Mouse (Mus musculus): ENCODE data around the gene Pi4kb.
A peak's percentile ranks its signal among the peaks of the same experiment; 100 is the strongest.
"Not testable (repeated sequence)": the region's sequence is repeated elsewhere in the genome, so short reads cannot be mapped to it uniquely, and the experiment has no call there.

Pi4kb gene

DNA sequence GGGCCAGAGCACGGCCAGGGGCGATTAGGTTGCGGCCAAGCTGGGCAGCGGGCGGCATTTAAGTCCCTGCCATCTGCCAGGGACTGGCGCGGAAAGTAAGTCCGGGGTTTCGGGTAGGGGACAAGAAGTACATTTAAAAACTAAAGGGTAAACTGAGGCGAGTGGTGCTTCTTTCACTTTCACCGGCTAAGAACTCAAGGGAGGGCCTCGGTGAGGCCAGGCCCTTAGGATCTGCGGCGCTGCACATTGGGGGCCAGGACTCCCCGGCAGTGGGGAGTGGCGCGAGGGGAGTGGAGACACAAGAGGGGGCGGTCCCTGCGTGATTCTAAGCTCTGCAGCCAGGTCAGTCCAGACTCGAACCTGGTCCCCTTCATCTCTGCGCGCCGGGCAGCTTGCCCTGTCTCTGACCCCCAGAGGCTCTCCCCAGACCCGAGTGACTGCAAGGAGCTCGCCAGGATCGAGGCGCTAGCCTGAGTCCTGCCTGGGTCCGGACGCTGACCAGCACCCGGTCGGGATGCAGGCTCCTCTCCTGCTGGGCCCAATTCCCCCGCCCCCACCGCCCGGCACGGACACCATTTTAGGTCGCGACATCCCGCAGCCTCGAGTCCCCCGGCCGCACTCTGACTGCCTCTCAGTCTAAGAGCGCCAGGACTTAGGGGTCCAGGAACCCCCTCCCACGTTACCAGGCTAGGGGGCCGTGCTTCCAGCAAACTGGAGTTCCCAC is 40.1 kb downstream of the Pi4kb start:
- no peak for DNase-seq (ENCODE audit: low read depth, low spot score)

DNA sequence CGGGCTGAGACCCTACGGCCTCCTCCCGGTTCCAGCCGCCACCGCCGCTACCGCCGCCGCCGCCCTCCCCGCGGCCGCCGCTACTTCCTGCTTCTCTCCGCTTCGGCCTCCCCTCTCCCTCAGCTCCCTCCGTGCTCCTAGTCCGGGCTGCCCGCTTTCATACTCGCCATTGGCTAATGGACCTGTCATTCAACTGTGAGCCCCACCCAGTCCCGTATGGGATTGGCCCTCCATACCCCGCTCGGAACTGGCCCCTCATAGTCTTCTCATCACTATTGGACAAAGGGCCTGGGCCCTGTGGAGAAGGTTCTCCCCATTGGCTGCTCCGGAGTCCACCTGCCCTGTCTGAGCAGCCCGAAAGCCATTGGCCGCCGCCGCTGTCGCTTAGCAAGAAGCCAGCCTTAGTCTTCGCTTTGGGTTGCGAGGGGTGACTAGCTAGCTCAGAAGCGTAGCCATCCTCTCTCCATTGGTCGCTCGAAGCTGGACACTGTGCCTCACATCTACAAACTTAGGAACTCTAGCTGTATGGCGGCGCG is 40.9 kb downstream of the Pi4kb start, which contains the start of gene Zfp687:
Zfp687 (minus strand) TSS at position 112 of the 536 bp plus-strand sequence.
- peak; percentile 99 for DNase-seq (ENCODE audit: low read depth, low spot score)

DNA sequence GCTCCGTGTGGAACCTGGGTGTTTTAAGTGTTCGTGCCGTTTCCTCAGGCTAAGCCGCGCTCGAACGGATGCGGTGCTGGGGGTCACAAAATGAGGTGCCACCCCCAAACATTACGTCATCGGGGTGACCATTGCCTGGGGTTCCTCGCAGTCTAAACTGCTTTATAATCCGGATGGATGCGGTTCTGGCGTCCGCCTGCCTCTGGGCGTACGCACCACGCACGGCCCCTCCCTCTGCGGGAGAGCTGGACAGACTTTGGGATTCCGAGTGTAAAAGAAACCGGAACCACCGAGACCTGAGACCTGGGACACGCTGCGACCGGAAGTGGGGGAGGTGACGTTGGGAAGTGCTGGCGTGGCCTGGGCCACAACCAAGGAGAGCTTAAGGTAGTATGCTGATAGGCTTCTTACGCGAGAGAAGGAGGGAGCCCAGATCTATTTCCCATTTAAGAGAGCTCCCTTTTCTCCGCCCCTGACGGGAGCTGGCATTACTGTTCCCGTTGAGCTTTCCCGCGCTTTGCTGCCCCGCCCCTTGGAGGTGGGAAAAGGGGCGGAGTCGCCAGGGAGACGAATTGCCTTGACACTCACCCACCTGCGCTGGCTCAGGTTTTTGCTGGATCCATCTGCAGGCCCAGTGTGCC is 41.5 kb downstream of the Pi4kb start:
- DNase-seq (ENCODE audit: low read depth, low spot score): peak; percentile 99

DNA sequence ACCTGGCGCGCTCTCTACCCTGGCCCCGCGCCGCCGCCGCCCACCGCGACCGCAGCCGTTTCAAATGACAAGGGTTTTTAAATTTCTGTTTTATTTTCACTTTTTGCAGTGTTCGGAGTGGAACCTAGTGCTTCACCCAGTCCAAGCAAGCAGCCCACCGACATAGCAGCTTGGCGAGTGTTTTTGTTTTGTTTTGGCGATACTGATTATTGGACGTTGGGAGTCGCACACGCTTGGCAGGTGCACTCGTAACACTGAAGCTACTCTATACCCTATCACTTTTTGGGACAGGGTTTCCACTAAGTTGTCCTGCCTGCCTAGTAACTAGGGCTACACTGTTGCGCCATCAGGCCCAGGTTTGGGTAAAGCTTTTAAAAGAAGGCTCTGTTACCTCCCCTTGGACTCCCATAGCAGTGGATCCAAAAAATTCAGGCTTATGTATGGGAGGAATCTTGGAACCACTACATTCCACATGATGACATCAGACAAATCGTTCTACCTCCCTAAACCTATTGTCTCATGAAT is 42.1 kb downstream of the Pi4kb start:
- no peak for DNase-seq (ENCODE audit: low read depth, low spot score)

DNA sequence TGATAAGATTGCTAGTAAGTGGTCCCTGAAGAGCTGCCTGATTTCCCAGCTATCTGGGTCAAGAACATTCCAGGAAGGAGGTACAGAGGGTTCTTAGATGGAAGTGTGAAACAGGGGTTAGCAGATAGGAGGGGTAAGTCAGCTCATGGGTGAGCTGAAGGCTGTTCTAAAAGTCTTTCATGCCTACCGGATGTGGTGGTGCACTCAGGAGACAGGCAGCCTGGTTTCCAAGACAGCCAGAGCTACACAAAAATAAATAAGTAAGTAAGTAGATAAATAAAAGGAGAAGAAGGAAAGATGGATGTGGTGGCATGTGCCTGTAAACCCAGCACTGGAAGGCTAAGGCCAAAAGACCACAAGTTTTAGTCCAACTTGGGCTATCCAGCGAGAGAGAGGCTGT is 44.2 kb downstream of the Pi4kb start:
- DNase-seq (ENCODE audit: low read depth, low spot score): no peak

DNA sequence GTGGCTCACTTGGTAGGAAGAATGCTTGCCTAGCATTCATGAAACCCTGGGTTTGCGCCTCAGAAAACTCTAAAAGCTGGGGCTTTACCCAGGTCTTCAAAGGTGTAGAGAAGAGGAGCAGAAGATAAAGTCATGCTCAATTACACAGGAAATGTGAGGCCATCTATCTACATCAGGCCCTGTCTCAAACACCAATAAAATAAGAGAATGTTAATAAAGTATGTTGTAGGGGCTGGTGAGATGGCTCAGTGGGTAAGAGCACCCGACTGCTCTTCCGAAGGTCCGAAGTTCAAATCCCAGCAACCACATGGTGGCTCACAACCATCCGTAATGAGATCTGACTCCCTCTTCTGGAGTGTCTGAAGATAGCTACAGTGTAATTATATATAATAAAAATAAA is 46.4 kb downstream of the Pi4kb start:
- not testable (repeated sequence) for DNase-seq (ENCODE audit: low read depth, low spot score)

DNA sequence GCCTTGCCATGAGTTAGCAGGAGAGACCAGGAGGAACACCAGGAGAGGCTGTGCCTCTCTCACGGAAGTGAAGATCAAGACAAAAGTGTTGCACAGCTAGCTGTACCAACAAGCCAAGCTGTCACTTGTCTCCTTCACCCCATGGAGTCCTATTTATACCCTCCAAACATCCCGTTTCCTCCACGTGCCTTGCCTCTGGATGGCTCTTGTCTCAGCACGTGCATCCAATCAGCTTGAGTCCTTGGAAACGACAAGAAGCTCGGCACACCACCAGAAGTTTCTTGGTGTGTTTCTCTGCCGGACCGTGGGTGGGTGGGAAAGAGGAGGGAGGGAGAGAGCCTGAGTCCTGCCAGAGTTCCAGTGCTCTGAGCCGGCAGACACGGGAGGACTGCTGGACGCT is 50.0 kb downstream of the Pi4kb start:
- DNase-seq (ENCODE audit: low read depth, low spot score): no peak

DNA sequence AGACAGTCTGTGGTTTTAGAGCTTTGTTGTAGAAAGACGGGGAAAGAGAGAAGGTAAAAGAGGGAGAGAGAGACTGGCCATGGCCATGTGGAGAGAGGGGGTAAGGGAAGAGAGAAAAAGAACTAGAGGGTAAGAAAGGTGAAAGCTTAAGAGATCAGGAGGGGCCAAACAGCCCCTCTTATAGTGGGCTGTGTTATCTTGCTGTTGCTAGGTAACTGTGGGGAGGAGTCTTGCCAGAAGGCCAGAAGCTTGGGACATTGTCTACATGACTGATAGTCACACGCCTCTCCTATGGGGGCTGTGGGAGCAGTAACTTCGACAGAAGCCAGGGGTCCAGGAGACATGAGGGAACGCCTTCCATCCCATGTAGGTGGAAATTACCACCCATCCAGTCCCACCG is 50.7 kb downstream of the Pi4kb start:
- no peak for DNase-seq (ENCODE audit: low read depth, low spot score)

DNA sequence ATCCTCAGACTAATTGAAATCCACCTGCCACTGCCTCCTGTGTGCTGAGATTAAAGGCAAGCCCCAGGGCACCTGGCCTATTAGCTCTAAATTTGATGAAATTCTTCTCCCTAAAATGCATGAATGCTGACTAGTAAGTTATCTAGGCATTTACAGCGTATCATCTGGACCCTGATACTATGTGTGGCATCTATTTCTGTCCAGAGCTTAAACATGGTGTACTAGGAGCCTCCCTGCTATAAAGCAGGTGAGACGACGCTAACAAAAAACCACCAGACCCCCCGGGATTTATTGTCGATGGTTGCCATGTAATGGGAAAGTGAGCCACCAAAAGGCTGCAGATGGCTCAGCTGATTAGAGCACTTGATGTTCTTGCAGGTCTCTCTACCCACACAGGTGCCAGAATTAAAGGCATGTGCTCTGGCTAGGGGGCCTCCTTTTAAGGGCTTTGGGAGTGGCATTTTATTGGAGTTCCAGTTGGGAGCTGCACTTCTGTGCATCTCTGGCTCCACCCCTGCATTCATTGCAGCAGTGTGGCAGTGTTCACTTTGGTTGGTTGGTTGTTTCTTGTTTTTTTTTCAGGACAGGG is 52.6 kb downstream of the Pi4kb start:
- DNase-seq (ENCODE audit: low read depth, low spot score): no peak

DNA sequence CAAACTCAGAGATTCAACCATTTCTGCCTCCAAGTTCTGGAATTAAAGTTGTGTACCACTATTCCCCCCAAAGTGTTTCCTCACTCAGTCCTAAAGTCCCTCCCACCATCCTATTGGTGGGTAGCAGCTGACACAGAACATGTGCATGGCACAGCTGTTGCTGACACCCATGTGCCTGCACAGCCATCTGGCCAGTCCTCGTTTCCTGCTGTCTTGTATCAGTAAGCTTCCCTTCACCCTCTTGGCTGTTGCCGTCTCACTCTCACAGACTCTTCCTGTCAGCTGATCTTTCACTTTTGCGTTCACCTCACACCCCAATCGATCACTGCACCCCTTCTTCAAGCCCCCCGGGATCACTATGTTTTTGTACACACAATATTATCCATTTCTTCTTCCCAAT is 53.2 kb downstream of the Pi4kb start:
- DNase-seq (ENCODE audit: low read depth, low spot score): peak; percentile 76

DNA sequence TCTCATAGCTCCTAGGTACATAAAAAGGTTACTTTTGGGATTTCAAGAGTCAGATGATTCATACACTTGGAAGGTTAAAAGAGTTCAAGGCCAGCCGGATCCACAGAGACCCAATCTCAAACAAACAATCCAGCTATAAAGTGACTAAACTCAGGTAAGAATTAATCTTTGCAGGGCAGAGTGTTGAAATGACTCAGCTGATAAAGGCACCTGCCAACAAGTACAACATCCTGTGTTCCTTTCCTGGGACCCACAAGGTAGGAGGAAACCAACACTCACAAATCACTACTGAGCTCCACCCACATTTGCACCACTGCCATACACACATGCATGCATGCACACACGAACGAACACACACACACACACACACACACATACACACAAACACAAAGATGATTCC is 54.1 kb downstream of the Pi4kb start:
- no peak for DNase-seq (ENCODE audit: low read depth, low spot score)

DNA sequence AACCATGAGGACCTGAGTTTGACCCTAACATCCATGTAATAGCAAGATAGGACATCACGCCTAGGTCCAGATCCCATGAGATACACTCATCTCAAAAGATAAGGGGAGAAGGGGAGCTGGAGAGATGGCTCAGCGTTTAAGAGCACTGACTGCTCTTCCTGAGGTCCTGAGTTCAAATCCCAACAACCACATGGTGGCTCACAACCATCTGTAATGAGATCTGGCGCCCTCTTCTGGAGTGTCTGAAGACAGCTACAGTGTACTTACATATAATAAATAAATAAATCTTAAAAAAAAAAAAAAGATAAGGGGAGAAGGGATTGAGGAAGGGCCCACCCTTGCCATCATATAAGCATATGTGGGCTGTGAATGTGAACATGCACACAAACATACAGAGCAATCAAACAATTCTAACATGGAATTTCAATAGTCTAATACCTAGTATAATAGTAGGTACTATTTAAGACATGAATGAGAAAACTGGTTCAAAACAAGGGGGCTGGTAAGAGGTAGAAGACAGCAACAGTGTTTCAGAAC is 54.8 kb downstream of the Pi4kb start:
- not testable (repeated sequence) for DNase-seq (ENCODE audit: low read depth, low spot score)

DNA sequence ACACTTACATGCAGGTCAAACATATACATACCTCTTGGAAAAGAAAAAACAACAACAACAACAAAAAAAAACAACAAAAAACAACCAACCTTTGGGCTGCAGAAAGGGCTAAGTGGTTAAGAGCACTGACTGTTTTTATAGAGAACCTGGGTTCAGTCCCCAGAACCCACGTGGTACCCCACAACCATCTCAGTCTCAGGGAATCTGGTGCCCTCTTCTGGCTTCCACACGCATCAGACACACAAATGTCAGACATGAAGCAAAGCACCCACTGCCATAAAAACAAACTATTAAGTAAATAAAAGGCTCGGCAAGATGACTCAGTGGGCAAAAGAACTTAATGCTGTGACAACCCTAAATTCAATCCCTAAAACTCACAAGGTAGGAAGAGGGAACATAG is 55.4 kb downstream of the Pi4kb start:
- peak; percentile 69 for DNase-seq (ENCODE audit: low read depth, low spot score)

DNA sequence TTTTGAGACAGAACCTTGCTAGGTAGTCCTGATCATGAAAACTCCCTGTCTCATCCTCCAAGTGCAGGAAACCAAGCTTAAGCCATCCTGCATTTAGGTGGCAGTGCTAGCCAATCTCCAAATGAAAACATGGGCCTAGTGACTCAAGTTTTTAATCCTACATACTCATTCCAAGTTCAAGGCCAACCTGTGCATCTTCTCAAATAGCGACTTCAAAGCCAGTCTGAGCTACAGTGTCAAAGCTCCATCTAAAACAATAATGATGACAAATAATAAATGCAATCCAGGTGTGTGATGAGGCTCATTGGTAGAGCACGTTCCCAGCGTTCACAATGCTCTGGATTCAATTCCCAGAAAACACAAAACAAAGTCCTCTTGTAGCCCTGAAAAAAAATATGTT is 67.1 kb downstream of the Pi4kb start:
- no peak for DNase-seq (ENCODE audit: low read depth, low spot score)

DNA sequence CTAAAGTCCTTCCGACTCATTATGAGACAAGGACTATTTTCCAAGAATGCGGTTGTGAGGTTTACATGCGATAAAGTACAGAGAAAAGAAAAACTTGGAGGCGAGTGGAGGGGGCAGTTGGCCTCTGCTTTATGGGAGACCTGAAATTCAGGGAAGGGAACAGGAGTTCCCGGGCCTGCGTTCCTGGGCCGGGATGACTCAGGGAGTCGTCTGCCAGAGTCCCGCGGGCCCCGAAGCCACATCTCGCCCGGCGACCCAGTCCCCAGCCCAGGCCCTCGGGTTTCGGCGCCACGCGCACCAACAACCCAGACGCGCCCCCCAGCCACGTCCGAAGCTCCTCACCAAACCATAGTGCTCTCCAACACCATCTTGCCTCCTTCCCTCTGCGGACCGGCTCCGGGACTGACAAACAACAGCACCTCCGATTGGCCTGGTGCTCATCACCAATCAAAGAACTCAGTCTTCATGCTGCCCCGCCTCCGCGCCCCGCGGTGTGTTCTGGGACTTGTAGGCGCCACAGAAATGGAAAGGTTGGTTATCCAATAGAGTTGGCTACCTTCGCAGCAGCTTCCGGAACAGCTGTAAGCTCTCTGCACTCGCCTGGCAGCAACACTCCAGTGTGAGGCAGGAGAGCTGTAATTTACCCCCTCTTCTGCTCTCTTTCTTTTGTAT is 67.8 kb downstream of the Pi4kb start, which contains the start of gene Psmd4:
Psmd4 (minus strand) TSS at position 449 of the 672 bp plus-strand sequence.
- DNase-seq (ENCODE audit: low read depth, low spot score): peak; percentile 98

DNA sequence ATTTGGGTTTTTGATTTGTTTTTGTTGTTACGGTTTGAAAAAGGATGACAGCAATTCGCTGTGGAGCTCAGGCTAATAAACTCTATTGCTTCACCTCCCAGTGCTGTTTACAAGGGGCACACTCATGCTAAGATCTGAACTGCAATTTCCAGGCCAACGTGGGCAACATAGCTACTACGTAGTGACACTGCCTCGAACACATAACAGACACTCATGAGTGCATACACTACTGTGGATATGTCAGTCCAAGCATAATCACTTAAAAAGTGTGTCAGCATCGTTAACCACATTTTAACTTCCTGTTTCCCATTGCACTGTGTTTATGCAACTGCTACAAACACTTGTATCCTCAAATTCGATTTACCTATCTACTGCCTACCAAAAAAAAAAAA is 68.3 kb downstream of the Pi4kb start:
- DNase-seq (ENCODE audit: low read depth, low spot score): no peak

DNA sequence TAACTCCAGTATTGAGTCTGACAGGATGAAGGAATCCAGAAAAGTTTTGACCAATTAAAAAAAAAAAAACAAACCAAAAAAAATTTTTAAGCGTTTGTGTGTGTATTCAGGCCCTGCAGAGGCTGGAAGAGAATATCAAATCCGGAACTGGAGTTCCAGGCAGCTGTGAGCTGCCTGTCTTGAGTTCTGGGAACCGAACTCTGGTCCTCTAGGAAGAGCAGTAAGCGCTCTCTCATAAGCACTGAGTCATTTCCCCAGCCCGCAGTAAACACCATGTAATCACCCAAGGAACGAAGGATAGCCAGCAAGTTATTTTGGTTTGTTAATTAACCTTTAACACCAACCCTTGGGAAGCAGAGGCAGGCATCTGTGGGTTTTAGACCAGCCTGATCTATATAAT is 68.7 kb downstream of the Pi4kb start:
- DNase-seq (ENCODE audit: low read depth, low spot score): no peak

DNA sequence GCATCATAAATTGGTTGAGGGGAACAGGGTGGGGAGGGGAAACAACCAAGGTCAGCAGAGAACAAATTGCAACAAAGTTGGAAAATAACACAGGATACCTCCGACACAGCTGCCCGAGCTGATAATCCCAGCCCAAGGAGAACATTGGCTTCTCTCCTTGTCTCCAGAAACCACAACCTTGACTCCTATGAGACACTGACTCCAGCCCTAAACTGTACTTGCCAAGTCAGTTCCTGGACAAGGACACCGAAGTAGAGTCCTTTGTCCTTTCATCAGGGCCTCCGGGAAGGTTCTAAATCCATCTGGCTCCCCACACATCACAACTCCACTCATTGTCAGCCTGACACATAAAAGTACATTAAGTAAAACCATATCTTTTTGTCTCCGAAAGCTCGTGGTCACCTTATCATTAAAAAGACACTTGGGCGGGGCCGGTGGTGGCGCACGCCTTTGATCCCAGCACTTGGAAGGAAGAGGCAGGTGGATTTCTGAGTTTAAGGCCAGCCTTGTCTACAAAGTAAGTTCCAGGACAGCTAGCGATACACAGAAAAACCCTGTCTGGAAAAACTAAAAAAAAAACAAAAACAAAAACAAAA is 72.0 kb downstream of the Pi4kb start:
- DNase-seq (ENCODE audit: low read depth, low spot score): no peak

DNA sequence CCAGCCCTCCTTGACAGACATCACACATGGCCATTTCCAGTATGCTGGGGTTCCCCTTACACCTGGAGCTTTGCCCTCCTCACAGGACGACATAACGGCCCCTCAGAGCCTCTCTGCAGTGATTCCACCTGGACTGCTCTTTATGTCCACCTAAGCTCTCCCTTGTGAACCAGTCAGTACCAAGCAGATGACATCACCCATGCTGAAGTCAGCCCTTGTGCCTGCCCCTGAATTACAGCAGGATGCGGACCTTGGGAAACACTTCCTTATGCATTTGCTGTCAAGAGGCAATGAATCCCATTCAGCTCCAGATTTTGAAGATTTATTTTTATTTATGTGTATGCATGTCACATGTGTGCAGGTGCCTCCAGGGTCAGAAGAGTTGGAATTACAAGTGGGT is 73.4 kb downstream of the Pi4kb start:
- no peak for DNase-seq (ENCODE audit: low read depth, low spot score)

DNA sequence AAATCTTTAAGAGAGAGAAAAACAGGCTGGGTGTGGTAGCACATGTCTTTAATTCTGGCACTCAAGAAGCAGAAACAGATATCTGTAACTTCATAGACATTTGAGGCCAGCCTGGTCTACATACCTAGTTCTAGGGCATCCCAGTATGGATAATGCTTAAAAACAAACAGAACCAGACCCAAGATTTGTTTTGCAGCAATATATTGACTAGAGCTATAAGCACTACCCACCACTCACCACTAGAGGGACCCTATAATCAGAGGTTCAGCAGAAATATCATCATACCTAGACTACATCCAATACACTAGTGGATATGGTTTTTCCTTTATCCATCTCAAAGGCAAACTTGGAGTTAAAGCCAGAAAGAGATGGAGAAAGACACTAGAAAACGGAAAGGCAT is 78.4 kb downstream of the Pi4kb start:
- peak; percentile 74 for DNase-seq (ENCODE audit: low read depth, low spot score)

DNA sequence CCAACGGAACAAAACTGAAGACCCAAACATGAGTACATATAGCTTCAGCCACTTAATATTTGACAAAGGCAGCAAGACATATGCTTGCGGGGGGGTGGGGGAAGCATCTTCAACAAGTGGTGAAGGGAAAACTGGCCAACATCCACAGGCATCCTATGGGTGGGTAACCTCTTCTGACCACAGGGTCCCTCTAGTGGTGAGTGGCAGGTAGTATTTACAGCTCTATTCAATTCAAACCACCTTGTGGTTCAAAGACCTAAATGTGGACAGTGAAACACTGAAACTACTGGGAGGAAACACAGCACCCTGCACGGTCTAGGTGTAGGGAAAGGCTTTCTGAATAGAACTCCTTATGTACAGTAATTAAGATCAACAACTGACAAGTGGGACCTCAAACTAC is 79.2 kb downstream of the Pi4kb start:
- peak; percentile 80 for DNase-seq (ENCODE audit: low read depth, low spot score)
